Mouse (Mus musculus) lung, postnatal 10 days (tissue): Measurements from ENCODE around the gene Szt2.
A peak's percentile ranks its signal among the peaks of the same experiment; 100 is the strongest.

Experiments used
- DNase-seq: peaks from one replicate; pipeline ENCODE4 v3.0.0; 2021

Gene Szt2

DNA sequence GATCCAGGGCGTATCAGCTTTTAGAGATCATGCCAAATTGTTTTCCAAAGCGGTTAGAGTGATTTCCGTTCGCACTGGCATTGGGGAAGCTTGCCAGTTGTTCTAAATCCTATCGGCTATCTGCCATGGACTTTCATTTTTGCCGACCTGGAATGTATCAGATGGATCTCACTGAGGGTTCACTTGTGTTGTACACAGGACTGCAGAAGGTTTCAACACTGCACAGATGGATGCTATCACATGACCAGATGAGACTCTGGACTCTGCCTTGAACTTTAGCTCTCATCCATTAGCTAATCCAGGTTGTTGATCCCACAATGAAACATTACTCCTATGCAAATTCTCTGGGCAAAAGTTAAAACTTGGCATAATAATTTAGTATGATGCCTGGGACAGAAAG, 52.3 kb downstream of the Szt2 start:
- no peak for DNase-seq

DNA sequence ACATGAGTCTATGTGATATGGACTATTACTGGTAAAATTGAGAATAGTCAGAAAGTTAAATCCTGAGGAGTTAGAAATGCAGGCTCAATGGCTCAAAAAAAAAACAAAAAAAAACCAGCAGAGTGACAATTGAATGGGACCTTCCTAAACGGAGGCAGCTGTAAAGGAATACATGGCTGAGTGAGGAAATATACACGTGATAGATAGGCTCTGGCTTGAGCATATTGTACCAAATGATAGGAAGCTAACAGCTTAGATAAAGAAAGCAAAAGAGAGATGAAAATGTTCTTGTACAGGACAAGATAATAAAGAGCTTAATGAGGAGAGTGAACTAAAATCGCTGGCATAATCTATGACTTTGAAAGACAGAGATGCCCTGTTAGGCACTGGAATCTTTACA, 54.8 kb downstream of the Szt2 start:
- no peak for DNase-seq

DNA sequence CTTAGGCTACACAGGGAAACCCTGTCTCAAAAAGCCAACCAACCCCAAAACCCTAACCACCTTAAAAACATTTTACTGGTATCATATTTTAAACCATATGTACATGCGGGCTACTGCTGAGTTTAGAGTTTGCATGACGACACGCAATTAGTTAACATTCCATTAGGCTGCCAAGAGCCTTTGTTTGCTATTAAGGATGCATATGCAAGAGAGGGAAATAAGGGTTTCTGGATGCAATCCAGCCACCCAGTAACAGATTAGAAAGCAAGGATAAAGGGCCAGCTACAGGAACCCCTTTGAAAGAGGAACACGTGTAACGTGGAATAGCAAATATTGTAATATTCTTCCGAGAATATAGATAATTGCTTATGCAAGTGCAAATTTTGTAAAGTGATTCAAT, 55.4 kb downstream of the Szt2 start:
- DNase-seq: no peak

DNA sequence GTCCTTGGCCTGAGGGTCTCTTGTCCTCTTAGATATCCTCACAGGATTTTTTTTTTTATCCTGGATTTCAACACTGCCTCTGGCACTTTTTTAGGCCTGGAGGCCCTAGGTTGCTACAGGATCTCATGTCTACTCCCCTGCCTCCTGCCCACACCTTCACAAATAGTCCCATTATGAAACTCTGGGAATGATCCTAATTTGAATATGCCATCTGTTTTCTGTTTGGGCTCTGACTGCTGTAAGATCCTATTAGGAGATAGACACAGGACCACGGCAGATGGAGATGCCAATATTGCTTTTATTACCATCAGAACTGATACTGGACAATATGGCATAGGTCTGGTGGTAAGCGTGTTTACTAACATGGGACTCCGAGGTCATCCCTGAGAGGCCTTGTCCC, 57.2 kb downstream of the Szt2 start:
- no peak for DNase-seq

DNA sequence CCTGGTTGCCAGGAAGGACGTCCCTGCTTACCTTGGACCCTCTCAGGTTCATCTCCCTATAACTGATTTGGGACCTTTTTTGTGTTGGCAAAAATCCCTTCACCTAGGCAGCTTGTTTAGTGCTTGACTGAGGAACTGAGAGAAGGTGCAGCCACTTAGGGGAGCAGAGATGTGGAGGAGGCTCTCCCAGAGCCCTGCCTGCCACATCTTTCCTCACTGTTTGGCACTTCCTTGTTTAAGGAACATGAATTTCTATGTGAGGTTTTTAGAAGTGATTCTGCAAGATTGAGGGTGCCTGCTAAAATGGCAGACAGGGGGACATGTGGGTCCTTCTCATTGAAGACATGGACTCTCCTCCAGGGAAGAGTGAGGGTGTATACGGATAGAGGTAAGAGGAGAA, 58.2 kb downstream of the Szt2 start:
- no peak for DNase-seq

DNA sequence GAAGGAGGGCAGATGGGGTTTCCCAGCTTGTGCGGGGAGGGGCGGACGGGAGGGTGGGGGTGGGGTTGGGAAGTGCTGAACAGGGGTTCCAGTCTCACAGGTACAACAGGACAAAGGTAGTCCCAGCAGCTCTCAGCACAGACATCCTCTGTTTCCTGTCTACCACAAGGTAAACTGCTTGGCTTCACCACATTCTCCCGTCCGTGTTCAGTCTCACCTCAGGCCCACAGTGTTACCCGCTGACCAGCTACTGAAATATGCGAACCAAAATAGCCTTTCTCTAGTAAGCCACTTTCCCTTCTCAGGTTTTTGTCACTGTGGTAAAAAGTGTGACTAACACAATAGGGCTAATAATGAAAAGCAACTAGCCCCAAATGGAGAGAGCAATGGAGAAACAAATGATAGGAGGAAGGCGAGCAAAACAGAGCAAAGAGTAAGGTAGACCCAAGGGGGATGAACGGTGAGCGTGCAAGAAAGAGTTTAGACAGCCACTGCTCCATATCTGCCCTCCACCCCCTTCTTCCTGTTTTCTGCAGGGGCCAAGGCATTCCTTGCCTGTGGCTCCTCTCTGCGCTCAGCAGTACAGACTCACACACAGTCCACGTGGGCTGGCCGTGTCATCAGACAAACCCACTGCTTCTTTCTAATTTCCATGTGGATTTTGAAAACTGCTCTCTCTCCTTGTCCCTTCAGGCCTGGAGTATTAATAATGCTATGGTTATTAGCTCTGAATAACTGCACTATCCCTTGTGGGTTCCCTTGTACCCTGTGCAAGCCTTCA, 61.4 kb downstream of the Szt2 start:
- no peak for DNase-seq

DNA sequence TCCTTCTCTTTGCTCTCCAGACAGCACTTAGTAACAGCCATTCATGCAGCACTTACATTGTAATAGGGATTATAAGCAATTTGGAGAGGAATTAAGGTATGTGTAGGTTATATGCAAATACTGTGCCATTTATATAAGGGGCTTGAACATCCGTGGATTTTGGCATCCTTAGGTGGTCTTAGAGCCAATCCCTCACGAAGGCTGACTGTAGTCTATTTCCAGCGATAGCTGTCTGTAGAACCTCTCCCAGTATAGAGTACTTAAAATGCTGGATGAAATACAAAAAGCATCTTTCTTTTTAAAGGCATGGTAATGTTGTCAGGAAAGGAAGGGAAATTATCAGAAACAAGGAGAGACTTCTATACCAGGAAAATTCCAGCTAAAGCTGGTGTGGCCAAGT, 67.6 kb downstream of the Szt2 start:
- DNase-seq: no peak

DNA sequence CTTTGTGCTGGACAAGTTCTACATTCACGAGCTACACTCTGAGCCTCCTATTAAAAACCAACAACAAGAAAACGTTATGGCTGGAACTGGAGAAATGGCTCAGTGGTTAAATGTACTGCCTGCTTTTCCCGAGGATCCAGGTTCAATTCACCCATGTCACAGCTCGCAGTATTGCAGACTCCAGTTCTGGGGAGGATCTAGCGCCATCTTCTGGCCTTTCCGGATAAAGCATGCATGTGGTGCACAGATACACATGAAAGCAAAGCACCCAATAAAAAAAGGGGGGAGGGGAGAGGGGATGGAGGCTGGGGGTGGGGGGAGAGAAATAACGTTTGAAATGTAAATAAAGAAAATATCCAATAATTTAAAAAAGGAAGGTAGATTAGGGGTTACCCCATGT, 72.4 kb downstream of the Szt2 start:
- peak; percentile 82 for DNase-seq

DNA sequence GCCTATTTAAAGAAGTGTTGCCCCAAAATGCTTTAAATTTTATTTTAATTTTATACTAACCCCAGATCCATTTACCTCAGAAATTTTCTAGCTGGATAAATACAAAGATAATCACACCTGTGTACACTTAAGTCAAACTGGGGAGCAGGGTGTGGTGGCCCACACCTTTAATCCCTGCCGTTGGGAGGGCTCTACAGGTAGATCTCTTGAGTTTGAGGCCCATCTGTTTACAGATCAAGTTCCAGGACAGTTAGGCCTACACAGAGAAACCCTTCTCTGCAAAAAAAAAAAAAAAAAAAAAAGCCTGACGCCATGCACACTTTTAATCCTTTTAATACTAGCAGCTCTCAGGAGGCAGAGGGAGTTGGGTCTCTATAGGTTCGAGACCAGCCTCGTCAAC, 73.1 kb downstream of the Szt2 start:
- DNase-seq: no peak

DNA sequence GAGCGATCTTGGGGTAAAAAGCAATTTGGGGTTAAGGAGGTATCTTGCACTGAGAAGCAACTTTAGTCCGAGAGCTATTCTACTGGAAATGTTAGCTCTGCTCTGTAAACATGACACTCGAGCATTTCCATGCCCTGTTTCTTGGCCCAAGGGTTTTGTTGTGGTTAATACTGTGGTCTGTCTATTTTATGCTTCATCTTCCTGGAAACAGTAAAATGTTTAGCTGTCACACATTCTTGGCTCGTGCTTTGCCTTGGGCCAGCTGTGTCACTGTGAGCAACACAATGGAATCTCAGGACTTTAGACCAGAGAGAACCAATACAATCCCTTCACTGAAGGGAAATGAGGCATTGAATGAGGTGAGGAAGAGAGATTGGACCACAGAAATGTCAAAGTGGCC, 77.3 kb downstream of the Szt2 start:
- peak; percentile 77 for DNase-seq

DNA sequence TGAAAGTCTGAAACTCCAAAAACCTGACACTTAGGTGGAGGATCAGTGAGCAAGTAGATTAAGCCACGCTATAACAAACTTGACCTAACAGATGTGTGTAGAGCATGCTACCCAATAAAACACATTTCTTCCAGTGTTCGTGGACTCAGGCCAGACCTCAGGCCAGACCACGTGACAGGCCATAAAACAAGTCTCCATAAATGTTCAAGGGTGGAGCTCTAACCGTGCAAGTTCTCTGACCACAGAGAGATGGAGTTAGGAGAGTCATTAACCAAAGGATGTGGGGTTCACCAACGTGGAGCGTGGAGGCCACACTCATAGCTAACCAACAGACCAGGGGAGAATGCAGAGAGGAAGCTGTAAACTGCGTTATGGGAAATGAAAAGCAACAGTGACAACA, 82.6 kb downstream of the Szt2 start:
- DNase-seq: no peak

DNA sequence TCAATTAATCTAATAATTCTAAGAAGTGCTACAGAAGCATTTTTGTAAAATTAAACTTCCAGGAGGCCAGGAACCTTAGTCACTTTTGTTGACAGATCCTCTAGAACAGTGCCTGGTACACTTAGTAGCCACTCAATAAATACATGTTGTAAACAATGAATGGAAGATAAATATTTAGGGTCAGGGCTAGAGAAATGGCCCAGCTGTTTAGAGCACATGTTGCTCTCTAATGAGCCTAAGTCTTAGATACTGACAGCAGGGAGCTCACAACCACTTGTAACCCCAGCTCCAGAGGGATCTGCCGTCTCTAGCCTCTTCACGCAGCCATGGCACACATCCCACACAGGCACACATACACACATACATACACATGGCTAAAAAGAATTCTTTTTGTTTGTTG, 88.4 kb downstream of the Szt2 start:
- DNase-seq: peak; percentile 41

DNA sequence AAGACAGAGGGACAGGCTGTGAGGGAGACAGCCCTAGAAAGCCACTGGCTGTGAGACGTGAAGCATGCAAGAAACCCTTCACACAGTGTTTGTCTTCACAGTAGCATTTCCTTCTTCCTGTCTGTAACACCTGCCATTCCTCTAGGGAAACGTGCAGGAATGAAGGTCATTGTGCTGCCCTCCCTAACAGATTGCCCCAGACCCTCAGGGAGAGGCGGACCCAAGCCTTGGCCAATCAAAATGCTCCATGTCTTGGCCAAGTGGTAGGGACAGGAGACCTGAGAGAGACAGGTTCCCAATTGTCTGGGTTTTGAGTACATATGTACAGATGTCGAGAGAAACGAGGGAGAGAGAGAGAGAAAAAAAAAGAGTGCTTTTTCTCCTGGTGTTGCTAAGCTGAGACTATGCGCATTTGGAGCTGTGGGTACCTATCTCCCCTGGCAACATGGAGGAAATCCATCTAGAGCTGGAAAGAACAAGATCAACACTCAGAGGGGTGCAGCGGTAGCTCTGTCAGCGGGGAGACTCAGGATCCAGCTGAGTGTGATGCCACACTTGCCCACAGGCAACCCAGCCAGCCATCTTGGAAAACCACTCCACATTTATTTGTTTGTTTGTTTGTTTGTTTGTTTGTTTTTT, 89.2 kb downstream of the Szt2 start:
- DNase-seq: no peak

DNA sequence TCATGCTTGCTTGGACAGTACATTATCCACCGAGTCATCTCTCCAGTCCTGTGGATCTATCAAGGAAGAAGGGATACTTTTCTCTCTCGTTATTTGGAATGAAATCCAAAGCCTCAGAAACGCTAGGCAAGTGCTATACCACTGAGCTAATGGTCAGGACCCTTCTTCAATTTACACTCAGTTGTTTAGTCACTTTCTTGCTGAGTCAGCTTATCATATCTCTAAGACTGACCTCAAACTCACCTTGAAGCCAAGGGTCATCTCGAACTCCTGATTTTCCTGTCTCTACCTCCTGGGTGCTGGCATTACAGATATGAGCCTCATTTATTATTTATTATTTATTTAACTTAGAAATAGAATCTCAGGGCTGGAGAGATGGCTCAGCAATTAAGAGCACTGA, 92.4 kb downstream of the Szt2 start:
- DNase-seq: no peak

DNA sequence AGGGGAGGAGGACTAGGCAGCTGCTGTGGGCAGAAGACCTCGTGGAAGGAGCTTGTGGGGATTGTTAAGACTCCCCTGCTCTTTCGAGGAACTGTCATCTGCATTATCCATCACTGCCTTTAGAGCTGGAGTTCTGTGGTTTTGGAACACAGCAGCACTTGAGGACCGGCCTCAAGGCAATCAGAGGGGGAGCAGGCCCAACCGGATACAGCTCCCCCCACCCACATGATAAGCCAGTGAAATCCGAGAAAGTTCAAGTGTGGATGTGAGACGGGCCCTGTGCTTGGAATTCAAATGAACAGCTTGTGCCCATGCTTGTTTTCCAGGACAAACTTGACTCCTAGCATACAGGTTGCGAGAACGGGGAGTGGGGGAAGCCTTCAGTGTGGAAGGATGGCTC, 93.8 kb downstream of the Szt2 start:
- DNase-seq: no peak
